Mouse (Mus musculus) lung, embryonic 16.5 days (tissue): ENCODE results near the gene Entpd8. TPM values are rescaled to one million over a fixed set of nuclear protein-coding genes. Genes with fewer than 3 reads are reported as not detected.

Experiments used
- ATAC-seq: fragments of 200-750 bp; cut with Nextera tagmentation; 2 replicates; pipeline ENCODE4 v1.8.0; 2017; ENCODE audit warnings: low read depth, mild to moderate bottlenecking, moderate library complexity
- H3K27ac ChIP-seq: fragments of 300-500 bp; sonication (generic); 2 replicates; pipeline ENCODE4 v1.5.1; 2014; ENCODE audit warnings: mild to moderate bottlenecking, control low read depth, low read length
- H3K27me3 ChIP-seq: fragments of 300-500 bp; sonication (generic); 2 replicates; pipeline ENCODE4 v1.6.1; 2014; ENCODE audit warnings: low read depth, low read length, mixed read lengths; ENCODE audit not compliant: control insufficient read depth, insufficient read depth
- H3K36me3 ChIP-seq: fragments of 300-500 bp; sonication (generic); 2 replicates; pipeline ENCODE4 v1.6.1; 2014; ENCODE audit warnings: low read length; ENCODE audit not compliant: control insufficient read depth, insufficient read depth
- H3K4me1 ChIP-seq: fragments of 300-500 bp; sonication (generic); replicated peaks from 2 replicates; pipeline ENCODE4 v1.6.1; 2014; ENCODE audit warnings: low read length, mixed read lengths; ENCODE audit not compliant: control insufficient read depth, insufficient read depth
- H3K4me2 ChIP-seq: fragments of 300-500 bp; sonication (generic); 2 replicates; pipeline ENCODE4 v1.6.1; 2014; ENCODE audit warnings: low read depth, low read length, control low read depth
- H3K4me3 ChIP-seq: fragments of 300-500 bp; sonication (generic); 2 replicates; pipeline ENCODE4 v1.5.1; 2014; ENCODE audit warnings: mild to moderate bottlenecking, low read length, control low read depth
- H3K9ac ChIP-seq: fragments of 300-500 bp; sonication (generic); 2 replicates; pipeline ENCODE4 v1.6.1; 2014; ENCODE audit warnings: low read length, control low read depth
- H3K9me3 ChIP-seq: fragments of 300-500 bp; sonication (generic); 2 replicates; pipeline ENCODE4 v1.6.1; 2016; ENCODE audit warnings: low read length; ENCODE audit not compliant: control insufficient read depth
- WGBS: fragments of 180-500 bp; shearing (Covaris S2); extraction: QIAGEN DNeasy Blood & Tissue Kit; methylation state at CpG from one replicate; pipeline ENCODE4 v1.1.7; 2014; 5-methylcytosine and 5-hydroxymethylcytosine counted together
- microRNA-seq: library from miRNA; unstranded; fragments of <30 nt; microRNA quantifications from one replicate; pipeline ENCODE4, GENCODE M21; 2016
- polyA plus RNA-seq: library from polyadenylated mRNA; unstranded; fragments of >200 nt; fragmentation: Nextera tagmentation; extraction: Ambion mirVana; gene quantifications from 2 replicates; pipeline ENCODE4 v1.2.1, GENCODE M21; 2015

The Entpd8 gene
- polyA plus RNA-seq, 1 experiment from 2014 or later = 0.64 TPM

DNA sequence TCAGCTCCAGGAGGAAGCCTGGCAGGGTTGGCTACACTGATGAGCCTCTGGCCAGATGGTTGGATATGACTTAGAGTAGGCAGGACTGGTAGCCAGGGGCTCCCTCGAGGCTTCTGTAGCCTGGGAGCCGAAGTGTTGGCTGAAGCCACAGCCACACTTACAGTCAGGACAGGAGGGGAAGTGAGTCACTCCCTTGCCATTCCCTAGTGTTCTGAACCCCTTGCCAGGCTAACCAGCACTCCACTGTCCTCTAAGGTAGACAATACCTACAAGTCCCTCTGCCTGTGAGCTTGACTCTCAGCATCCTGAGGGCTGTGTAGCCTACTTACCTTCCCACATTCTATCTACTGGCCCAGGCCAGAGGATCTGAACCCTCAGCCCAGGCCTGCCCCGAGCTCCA lies 44.3 kb downstream of the Entpd8 start:
- WGBS = 62% methylated on average over 3 of the region's 3 CpGs
- Histone ChIP-seq H3K36me3 (no peaks in the 10 kb centered on the region), H3K4me1 (peaks cover 5% of the 10 kb centered on the region; the same call in 1 of the 2 replicates), H3K27me3 (no peaks in the 10 kb centered on the region), H3K4me3 (no peak overlapping the region), H3K4me2 (no peak overlapping the region), H3K9ac (no peak overlapping the region), H3K9me3 (no peaks in the 10 kb centered on the region), H3K27ac (no peak overlapping the region)
- ATAC-seq = no peak

DNA sequence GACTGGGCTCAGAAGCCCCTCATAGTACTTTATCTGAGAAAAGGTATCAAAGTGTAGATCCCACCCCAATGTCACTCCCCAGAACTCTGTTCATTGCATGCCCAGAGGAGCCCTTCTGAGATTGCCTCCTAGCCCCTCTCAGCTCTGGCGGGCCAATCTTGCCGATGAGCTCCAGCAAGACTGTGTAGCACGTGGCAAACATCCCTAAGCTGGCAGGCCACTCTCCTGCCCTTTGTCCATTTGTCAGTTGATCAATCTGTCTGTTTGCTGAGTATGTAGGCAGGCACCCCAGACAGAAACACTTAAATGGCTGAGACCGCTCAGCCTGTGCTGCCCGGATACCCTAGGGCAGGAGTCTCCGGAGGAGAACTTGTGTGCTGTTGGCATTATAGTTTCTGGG lies 45.0 kb downstream of the Entpd8 start:
- 82% methylated on average over 6 of the region's 6 CpGs for WGBS

DNA sequence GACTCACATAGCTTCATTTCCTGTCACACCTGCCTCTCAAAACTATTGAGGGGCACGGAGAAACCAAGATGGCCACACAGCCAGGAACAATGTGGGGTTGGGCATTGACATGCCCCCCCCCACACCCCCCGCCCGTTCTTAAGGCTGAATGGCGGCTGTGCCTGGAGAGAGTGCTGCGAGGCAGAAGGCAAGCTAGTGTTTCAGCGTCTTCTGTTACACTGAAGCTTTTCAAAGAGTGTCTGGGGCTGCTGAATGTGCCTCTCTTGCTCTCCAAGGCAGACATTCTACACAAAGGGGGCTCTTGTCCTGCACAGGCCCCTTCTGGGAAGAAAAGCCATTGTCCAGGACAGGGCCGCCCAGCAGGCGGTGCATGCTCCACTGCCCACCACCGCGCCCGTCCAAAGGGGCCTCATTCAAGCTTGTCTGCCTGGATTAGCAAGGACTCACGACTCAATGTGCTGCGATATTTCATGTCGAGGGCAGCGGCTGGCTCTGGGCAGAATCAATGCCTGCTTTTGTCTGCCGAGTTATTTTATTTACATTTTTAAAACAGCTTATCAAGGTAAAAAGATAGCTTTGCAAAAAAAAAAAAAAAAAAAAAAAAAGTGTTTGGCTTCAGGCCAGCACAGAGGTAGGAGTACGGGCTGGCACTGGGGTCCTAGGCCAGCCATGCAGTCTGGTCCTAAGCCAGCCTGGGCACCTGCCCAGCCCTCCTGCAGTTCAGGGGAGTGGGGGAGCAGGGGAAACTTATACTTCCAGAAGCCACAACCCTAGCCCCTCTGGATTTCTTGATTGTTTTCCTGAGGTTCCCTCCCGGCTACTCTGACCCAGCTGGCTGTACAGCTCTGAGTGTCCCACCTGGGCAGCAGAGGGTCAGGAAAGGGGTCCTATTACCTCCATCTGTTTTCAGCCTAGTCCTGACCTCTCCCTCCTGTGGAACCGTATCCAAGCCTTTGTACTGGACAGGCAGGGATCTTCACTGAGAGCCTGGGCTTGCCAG lies 46.2 kb downstream of the Entpd8 start:
- Histone ChIP-seq H3K9ac (0 out of 2 replicates have a peak overlapping the region, but pooled peaks have one; percentile 14), H3K4me1 (peaks cover 5% of the 10 kb centered on the region; the same call in 1 of the 2 replicates), H3K9me3 (no peaks in the 10 kb centered on the region), H3K36me3 (no peaks in the 10 kb centered on the region), H3K4me2 (no peak overlapping the region), H3K27me3 (no peaks in the 10 kb centered on the region), H3K4me3 (no peak overlapping the region), H3K27ac (peak overlapping the region; percentile 69)
- WGBS = 42% methylated on average over 19 of the region's 19 CpGs
- ATAC-seq = peak; percentile 46; the same call in 1 of the 2 replicates

More for the DNA sequence above, 45.0 kb downstream of the Entpd8 start:
- H3K4me3 ChIP-seq = no peak overlapping the region
- no peaks in the 10 kb centered on the region for H3K27me3 ChIP-seq
- H3K9me3 ChIP-seq = no peaks in the 10 kb centered on the region
- H3K27ac ChIP-seq = no peak overlapping the region
- no peak for ATAC-seq
- no peaks in the 10 kb centered on the region for H3K36me3 ChIP-seq
- no peak overlapping the region for H3K4me2 ChIP-seq
- H3K4me1 ChIP-seq = peaks cover 5% of the 10 kb centered on the region; the same call in 1 of the 2 replicates
- H3K9ac ChIP-seq = no peak overlapping the region

DNA sequence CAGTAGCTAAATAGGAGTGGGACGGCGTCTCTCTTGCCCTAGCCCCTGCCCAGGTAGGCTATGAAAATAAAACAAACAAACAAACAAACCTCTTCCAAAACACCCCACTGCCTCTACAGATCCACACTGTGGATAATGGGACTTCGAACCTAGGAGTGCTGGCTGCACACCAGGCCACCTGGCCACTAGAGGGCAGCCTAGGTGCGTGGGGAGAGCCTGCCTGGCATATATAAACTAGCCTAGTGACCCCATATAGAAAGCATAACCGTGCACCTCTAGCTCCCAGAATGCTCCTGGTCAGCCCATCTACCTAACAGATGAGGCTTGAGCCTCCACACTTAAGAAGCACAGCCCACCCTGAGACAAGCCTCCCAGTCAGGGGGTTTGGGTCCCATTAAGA lies 47.1 kb downstream of the Entpd8 start:
- peak overlapping the region; percentile 62; the same call in 1 of the 2 replicates for H3K27ac ChIP-seq
- peak; percentile 53; the same call in 1 of the 2 replicates for ATAC-seq

DNA sequence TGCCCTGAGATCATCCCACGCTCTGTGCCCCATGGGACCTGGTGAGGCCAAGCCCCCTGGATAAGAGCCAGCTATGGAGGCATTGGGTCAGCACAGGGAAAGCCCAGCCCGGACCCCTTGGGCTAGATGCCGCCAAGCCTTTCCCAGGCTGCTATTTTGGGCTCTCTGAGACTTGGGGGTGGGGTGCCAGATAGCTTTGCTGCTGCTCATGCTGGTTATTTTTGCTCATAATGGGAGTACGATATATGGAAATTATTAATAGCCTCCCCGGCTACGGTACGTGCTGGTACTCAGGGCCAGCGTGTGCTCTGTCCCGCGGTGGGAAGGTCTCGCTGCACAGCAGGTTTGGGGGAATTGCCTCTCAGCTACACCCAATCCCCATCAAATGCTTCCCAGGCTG lies 48.0 kb downstream of the Entpd8 start:
- Histone ChIP-seq H3K36me3 (no peaks in the 10 kb centered on the region), H3K4me2 (no peak overlapping the region), H3K9ac (no peak overlapping the region), H3K27me3 (no peaks in the 10 kb centered on the region), H3K27ac (peak overlapping the region; percentile 62), H3K9me3 (no peaks in the 10 kb centered on the region), H3K4me3 (no peak overlapping the region), H3K4me1 (peaks cover 5% of the 10 kb centered on the region; the same call in 1 of the 2 replicates)
- WGBS = 59% methylated on average over 11 of the region's 11 CpGs
- peak; percentile 63 for ATAC-seq

More for the DNA sequence above, 47.1 kb downstream of the Entpd8 start:
- H3K4me3 ChIP-seq = no peak overlapping the region
- H3K9ac ChIP-seq = no peak overlapping the region
- no peaks in the 10 kb centered on the region for H3K36me3 ChIP-seq
- no peak overlapping the region for H3K4me2 ChIP-seq
- H3K4me1 ChIP-seq = peaks cover 5% of the 10 kb centered on the region; the same call in 1 of the 2 replicates
- no peaks in the 10 kb centered on the region for H3K9me3 ChIP-seq
- 41% methylated on average over 5 of the region's 5 CpGs for WGBS
- H3K27me3 ChIP-seq = no peaks in the 10 kb centered on the region

DNA sequence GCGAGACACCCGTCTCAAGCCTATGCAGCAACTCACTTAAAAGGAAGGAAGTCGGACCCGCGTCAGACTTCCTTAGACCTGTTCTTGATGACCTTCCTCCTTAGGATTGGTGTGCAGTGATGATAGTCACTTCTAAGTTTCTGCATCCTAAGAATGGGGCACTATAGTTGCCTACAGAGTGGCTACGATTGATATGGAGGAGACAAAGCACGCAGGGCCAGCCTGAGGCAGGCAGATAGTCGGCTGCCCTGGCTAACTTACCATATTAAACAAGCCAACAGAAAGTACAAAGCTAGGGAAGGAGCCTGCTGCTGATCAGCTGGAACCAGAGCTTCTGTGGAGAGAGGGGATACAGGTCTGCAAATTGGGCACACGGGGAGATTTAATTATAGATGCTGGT lies 51.5 kb downstream of the Entpd8 start:
- no peak for ATAC-seq
- Histone ChIP-seq H3K4me1 (peaks cover 5% of the 10 kb centered on the region; the same call in 1 of the 2 replicates), H3K9me3 (no peaks in the 10 kb centered on the region), H3K4me3 (no peak overlapping the region), H3K9ac (no peak overlapping the region), H3K36me3 (no peaks in the 10 kb centered on the region), H3K27me3 (no peaks in the 10 kb centered on the region), H3K27ac (no peak overlapping the region), H3K4me2 (no peak overlapping the region)
- 73% methylated on average over 9 of the region's 9 CpGs for WGBS

Small RNA genes within 50 kb of the gene (microRNA-seq; reads per million reads assigned to microRNA genes)
- not detected for gene Gm24328
- not detected for gene Mir7664

Other genes starting within 250 kb of the Entpd8 start
- gene Ehmt1, start 160.7 kb upstream of the Entpd8 start, polyA plus RNA-seq = 73.6 and 77.3 TPM in 2 replicates
- gene Arrdc1, start 145.1 kb upstream of the Entpd8 start, polyA plus RNA-seq = 141 and 156 TPM in 2 replicates
- 2.1 and 4.2 TPM in 2 replicates for gene Zmynd19, start 130.5 kb upstream of the Entpd8 start, polyA plus RNA-seq
- gene Dph7, start 117.9 kb upstream of the Entpd8 start, polyA plus RNA-seq = 22.3 TPM in 2 replicates
- gene Mrpl41, start 105.2 kb upstream of the Entpd8 start, polyA plus RNA-seq = 97.7 and 102 TPM in 2 replicates
- gene Pnpla7, start 104.3 kb upstream of the Entpd8 start, polyA plus RNA-seq = 6.6 and 7.7 TPM in 2 replicates
- 71.7 and 72.3 TPM in 2 replicates for gene Nsmf, start 25.9 kb upstream of the Entpd8 start, polyA plus RNA-seq
- 1.7 and 2.6 TPM in 2 replicates for gene Noxa1, start 14.8 kb downstream of the Entpd8 start, polyA plus RNA-seq
- gene Nrarp, start 100.5 kb downstream of the Entpd8 start, polyA plus RNA-seq = 9.8 and 10.0 TPM in 2 replicates
- gene Tor4a, start 116.6 kb downstream of the Entpd8 start, polyA plus RNA-seq = 10.0 and 12.5 TPM in 2 replicates
- 112 and 113 TPM in 2 replicates for gene Nelfb, start 131.2 kb downstream of the Entpd8 start, polyA plus RNA-seq
- 0.15 TPM in 1 of 2 replicates, not detected in the other for gene Stpg3, start 134.3 kb downstream of the Entpd8 start, polyA plus RNA-seq
- 0.68 TPM in 1 of 2 replicates, not detected in the other for gene Fam166a, start 138.4 kb downstream of the Entpd8 start, polyA plus RNA-seq
- 677 and 731 TPM in 2 replicates for gene Tubb4b, start 144.4 kb downstream of the Entpd8 start, polyA plus RNA-seq
- gene Slc34a3, start 154.1 kb downstream of the Entpd8 start, polyA plus RNA-seq = not detected in 2 replicates
- not detected in 2 replicates for gene Rnf224, start 156.5 kb downstream of the Entpd8 start, polyA plus RNA-seq
- 8.3 and 9.1 TPM in 2 replicates for gene Rnf208, start 162.0 kb downstream of the Entpd8 start, polyA plus RNA-seq
- 0.67 TPM in 1 of 2 replicates, not detected in the other for gene Cysrt1, start 162.1 kb downstream of the Entpd8 start, polyA plus RNA-seq
- gene AL732309.1, start 166.6 kb downstream of the Entpd8 start, polyA plus RNA-seq = 4.5 and 5.9 TPM in 2 replicates
- 20.3 and 22.0 TPM in 2 replicates for gene Tmem203, start 175.1 kb downstream of the Entpd8 start, polyA plus RNA-seq
- 6.4 and 6.5 TPM in 2 replicates for gene Tprn, start 182.3 kb downstream of the Entpd8 start, polyA plus RNA-seq
- 219 and 232 TPM in 2 replicates for gene Ssna1, start 192.1 kb downstream of the Entpd8 start, polyA plus RNA-seq
- 136 and 137 TPM in 2 replicates for gene Anapc2, start 192.2 kb downstream of the Entpd8 start, polyA plus RNA-seq
- not detected in 2 replicates for gene Tmem210, start 207.8 kb downstream of the Entpd8 start, polyA plus RNA-seq
- 6.7 and 9.4 TPM in 2 replicates for gene Lrrc26, start 209.6 kb downstream of the Entpd8 start, polyA plus RNA-seq
- 0.44 and 0.84 TPM in 2 replicates for gene Grin1, start 238.9 kb downstream of the Entpd8 start, polyA plus RNA-seq